Mouse (Mus musculus) embryonic fibroblast, embryonic 13.5 days (primary cell): ENCODE measurements around the gene Gm20388. TPM values are rescaled to one million over a fixed set of nuclear protein-coding genes. Genes with fewer than 3 reads are reported as not detected.

Experiments
- H3K27ac ChIP-seq: 2 replicates; pipeline ENCODE4 v1.5.1; 2012; ENCODE audit warnings: low read length, control low read depth, inconsistent platforms; ENCODE audit not compliant: insufficient read depth
- H3K4me1 ChIP-seq: 2 replicates; pipeline ENCODE4 v1.6.1; 2011; ENCODE audit warnings: low read length; ENCODE audit not compliant: control insufficient read depth, insufficient read depth
- H3K4me3 ChIP-seq: 2 replicates; pipeline ENCODE4 v1.5.1; 2011; ENCODE audit warnings: mild to moderate bottlenecking, control low read depth, low read length; ENCODE audit not compliant: insufficient read depth
- CTCF ChIP-seq: IDR thresholded peaks from 2 replicates; pipeline ENCODE4 v1.5.1; 2011; ENCODE audit warnings: mild to moderate bottlenecking, control low read depth, low read length, moderate library complexity, borderline replicate concordance; ENCODE audit not compliant: insufficient read depth
- POLR2A ChIP-seq: IDR thresholded peaks from 2 replicates; pipeline ENCODE4 v1.6.1; 2011; ENCODE audit warnings: low read depth, mild to moderate bottlenecking, control low read depth, low read length, moderate library complexity
- polyA plus RNA-seq: library from polyadenylated mRNA; stranded (reverse); fragments of >200 nt; gene quantifications from 2 replicates; pipeline ENCODE4 v1.2.4, GENCODE M21; 2011; ENCODE audit warnings: low read depth; ENCODE audit not compliant: missing spikeins, insufficient read length

The Gm20388 gene
- polyA plus RNA-seq, 1 experiment = 82.8 TPM

DNA sequence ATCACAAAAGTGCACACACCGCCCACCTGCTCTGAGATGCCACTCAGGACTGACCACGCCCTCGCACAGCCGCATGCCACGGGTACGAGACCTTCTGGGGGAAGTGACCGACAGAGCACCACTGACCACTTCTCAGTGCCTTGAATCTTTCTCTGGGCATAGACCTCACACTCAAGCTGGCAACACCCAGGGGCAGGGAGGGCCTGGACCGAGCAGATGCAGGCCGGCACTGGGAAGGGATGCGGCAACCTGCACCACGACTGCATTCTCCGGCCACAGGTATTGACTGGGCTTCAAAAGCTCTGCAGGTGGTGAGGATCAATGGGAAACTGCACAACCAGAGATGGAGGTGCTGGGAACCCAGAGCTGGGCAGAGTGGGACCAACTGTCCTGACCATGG is 1691.8 kb downstream of the Gm20388 start:
- no peak overlapping the region for H3K27ac ChIP-seq
- no peaks in the 10 kb centered on the region for H3K4me1 ChIP-seq
- no peak overlapping the region for H3K4me3 ChIP-seq
- TF ChIP-seq CTCF (no peak), POLR2A (no peak)

DNA sequence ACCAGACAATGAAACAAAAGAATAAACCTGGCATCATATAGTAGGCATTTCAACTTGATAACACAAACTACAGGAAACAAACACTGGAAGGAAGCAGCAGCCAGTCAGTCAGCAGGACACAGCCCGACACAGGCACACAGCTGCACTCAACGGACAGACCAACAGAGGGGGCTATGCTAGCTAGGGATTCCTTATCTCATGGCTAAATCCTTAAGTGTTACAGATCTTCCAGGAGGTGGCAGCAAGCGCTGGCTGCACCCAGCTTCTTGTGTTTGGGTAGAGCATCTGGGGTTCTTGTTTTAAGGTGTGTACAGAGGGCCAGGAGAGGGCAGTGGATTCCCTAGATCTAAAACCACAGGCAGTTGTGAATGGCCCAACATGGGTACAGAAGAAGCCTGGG is 1692.2 kb downstream of the Gm20388 start:
- Histone ChIP-seq H3K4me3 (no peak overlapping the region), H3K27ac (no peak overlapping the region), H3K4me1 (no peaks in the 10 kb centered on the region)
- TF ChIP-seq POLR2A (no peak), CTCF (peak; percentile 87)

DNA sequence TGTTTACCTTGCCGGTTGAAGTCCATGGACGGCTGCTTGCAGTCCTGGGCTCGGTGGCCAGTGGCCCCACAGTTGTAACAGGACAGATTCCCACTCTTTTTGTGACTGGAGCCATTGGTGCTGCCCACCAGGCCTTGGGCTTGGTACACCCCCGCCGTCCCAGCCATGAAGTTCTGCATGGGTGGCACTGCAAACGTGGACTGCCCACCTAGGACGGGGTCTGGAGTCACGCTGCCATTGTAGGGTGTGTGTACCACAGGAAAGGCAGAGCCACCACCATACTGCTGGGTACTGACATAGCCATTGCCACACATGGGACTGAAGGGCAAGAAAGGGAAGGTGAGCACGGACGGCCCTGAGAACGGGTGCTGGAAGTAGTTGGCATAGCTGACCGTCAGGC is 1693.2 kb downstream of the Gm20388 start:
- no peak overlapping the region for H3K27ac ChIP-seq
- no peak for TF ChIP-seq POLR2A
- H3K4me3 ChIP-seq = no peak overlapping the region
- H3K4me1 ChIP-seq = no peaks in the 10 kb centered on the region

DNA sequence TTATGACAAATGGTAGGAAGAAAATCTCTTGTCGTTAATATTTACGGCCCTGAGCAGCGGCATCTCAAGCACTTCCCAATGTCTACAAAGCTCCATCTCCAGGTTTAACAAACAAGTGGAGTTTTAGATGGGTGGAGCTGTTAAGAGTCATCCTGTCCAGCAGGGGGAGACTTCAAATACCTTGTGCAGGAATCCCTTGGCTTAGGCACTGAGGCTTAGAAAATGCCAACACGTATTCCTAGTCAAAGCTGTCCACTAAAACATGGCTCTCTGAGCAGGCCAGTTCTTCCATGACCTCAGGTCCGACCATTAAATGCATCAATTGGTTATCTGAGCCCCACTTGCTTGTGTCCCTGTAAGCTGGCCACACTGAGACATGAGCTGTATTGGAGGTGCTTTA is 1697.0 kb downstream of the Gm20388 start:
- no peak overlapping the region for H3K4me3 ChIP-seq
- no peaks in the 10 kb centered on the region for H3K4me1 ChIP-seq
- H3K27ac ChIP-seq = no peak overlapping the region
- TF ChIP-seq CTCF (no peak), POLR2A (no peak)

DNA sequence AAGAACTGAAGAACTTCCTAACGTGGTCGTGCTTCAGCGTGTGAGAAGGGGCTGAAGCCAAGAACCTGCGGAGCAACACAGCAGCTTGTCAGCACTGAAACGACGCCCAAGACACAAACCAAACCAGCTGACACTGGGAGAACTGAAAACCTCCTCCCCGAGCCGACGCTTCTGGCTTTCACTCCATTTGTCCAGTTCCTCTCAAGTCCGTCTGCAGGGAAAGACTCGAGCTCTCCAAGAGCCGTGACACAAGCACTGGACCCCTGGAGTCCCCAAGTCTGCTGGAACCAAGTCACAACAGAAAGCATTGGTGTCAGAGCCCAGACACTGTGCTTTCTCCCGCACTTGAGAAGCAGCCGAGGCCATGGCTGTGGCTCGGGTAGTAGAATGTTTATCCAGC is 1698.6 kb downstream of the Gm20388 start:
- no peak overlapping the region for H3K27ac ChIP-seq
- H3K4me1 ChIP-seq = no peaks in the 10 kb centered on the region
- no peak for TF ChIP-seq CTCF
- no peak for TF ChIP-seq POLR2A
- no peak overlapping the region for H3K4me3 ChIP-seq

DNA sequence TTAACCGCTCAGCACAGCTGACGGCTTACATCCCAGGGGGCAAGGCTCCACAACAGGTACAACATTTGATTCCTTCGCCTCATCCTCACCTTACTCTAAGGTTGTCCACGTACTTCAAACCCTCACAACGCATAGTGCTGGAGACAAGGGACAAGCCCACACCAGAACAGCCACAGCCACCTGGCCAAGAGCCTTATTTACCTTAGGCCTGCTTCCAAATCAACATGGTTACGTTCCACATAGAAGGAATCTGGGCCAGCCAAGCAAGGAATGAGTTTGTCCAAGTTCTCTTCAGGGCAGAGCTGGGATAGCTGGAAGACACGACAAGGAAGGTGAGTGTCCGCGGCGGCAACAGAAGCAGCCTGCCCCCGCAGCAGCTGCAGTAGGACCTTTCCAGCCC is 1699.3 kb downstream of the Gm20388 start:
- H3K4me3 ChIP-seq = no peak overlapping the region
- no peak overlapping the region for H3K27ac ChIP-seq
- no peaks in the 10 kb centered on the region for H3K4me1 ChIP-seq
- TF ChIP-seq POLR2A (no peak), CTCF (no peak)

DNA sequence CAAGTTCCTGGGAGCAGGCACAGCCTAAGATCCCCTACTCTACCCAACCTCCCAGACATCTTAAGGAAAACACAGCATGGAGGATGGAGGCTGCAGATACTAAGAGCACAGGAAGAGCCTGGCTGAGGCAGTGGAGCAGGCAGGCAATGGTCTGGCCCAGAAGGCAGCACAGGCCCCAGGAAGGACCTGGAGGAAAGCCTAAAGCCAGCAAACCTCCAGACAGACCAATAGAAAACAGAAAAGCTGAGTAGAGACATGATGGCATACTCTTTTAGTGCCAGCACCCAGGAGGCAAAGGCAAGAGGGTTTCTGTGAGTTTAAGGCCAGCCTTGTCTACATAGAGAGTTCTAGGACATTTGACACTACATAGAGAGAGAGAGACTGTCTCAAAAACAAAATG is 1702.8 kb downstream of the Gm20388 start:
- no peak for TF ChIP-seq POLR2A
- no peak for TF ChIP-seq CTCF
- Histone ChIP-seq H3K4me3 (no peak overlapping the region), H3K4me1 (0 out of 2 replicates have a peak, but pooled peaks cover 1% of the 10 kb centered on the region), H3K27ac (no peak overlapping the region)

DNA sequence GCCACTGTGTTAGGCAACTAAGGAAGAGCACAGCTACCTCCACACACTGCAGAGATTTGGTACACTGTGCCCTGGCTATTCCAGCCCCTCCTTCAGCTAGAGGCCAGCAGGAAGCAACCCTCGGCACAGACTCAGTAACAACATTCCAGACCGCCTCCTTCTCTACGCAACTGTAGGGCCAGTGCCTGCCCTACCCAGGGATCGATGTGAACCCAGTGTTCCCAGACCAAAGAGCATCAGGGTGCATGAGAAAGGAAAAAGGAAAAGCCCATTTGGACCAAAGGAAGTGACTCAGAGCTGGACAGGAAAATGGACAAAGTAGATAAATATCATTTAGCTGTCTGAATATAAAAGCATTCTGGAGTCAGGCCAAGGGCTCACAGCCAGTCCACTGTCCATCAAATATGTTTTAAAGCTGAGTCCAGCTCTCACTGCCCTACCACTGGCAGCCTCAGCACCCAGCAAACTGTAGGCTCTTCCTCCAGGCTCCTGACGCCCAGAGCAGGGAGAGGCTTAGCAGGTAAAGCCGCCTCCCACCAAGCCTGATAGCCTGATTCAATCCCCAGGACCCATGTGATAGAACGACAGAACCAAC is 1708.9 kb downstream of the Gm20388 start:
- no peak overlapping the region for H3K4me3 ChIP-seq
- H3K27ac ChIP-seq = no peak overlapping the region
- peaks cover 5% of the 10 kb centered on the region; the same call in 1 of the 2 replicates for H3K4me1 ChIP-seq
- TF ChIP-seq POLR2A = no peak
- TF ChIP-seq CTCF = no peak

DNA sequence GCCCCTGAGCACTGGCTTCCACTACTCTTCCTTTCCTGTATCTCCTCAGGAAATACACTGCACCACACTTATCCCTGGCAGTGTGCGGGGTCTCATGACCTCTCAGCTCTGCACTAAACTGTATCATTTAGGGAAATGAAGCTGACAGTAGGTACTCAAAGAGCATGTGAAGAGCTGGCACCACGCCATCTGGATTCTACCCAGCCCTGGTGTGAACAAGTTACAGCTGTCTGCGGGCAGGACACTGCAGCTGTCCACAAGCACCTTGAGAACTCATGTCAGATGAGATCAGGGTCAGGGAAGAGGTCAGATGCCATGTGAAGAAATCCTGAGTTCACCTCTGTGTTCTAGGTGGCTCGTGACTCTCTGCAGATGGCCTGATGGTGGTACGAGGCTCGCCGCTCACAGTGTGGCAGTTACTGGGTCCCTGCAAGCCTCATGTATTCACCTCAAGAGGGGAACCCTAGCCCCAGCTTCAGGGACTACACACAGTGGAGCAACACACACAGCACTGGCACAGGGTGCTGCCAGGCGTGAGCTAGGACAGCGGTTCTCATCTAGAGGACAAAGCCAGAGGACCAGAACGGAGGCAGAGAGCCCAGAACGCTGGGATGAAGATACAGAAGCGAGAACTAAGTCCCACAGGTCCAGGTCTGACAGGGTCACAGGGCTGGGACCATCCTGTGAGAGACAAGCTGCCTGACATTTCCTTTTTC is 1710.3 kb downstream of the Gm20388 start:
- H3K4me1 ChIP-seq = peaks cover 5% of the 10 kb centered on the region; the same call in 1 of the 2 replicates
- TF ChIP-seq CTCF = no peak
- no peak for TF ChIP-seq POLR2A
- no peak overlapping the region for H3K4me3 ChIP-seq
- no peak overlapping the region for H3K27ac ChIP-seq

DNA sequence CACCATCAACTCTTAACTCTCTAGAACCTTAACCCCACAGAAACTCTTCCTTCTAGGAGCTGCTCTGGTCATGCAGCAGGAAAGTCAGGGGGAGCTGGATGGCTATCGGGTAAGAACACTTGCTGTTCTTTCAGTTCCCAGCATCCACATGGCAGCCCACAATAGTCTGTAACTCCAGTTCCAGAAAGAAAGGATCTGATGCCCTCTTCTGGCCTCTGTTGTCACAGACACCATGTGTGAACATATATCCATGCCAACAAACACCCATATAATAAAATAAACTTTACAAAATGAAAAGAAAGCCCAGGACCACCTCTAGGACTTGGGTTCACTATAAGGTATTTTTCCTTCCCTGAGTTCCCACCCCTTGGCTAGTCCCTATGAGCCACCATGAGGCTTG is 1711.2 kb downstream of the Gm20388 start:
- TF ChIP-seq CTCF (no peak), POLR2A (no peak)
- Histone ChIP-seq H3K4me3 (no peak overlapping the region), H3K27ac (no peak overlapping the region), H3K4me1 (peaks cover 5% of the 10 kb centered on the region; the same call in 1 of the 2 replicates)

DNA sequence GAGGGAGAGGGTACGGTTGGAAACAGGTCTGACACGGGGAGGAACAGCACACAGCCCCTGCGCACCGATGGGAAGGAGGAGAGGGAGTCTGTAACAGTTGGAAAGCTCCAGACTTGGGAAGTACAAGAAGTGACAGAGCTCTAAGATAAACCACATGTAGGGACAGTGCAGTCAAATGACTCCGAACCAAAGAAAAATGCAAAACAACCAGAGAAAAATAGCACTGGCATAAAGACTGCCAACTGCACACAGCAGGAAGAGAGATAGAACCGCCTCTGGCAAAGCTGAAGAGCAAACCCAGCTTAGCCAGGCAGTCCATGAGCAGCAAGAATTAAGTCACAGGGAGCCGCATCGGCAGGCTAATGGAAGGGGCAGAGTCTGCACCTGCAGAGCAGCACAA is 1712.4 kb downstream of the Gm20388 start:
- TF ChIP-seq POLR2A = no peak
- TF ChIP-seq CTCF = no peak
- H3K4me3 ChIP-seq = no peak overlapping the region
- no peak overlapping the region for H3K27ac ChIP-seq

More for the DNA sequence above, 1712.4 kb downstream of the Gm20388 start:
- H3K4me1 ChIP-seq = peaks cover 5% of the 10 kb centered on the region; the same call in 1 of the 2 replicates
